Mouse (Mus musculus): ENCODE results near the gene Slc35c1.

- TF ChIP-seq CTCF (conservative IDR thresholded peaks at IDR 0.05; ENCODE audit: insufficient read depth, insufficient read length, low read depth, low read length): 0 out of 2 replicates have a peak, but pooled peaks have one; percentile 16
- TF ChIP-seq POLR2A (IDR thresholded peaks at IDR 0.05; ENCODE audit: low read depth, low read length): no peak
Observed at GRCm38 (mm10) chr2:92447121-92447740, 13.1 kb downstream of the Slc35c1 start.

All from kidney, adult 2 months (tissue).